Mouse (Mus musculus) heart, postnatal 25 days (tissue): ENCODE results near the gene Taf3. TPM values are rescaled to one million over a fixed set of nuclear protein-coding genes. Genes with fewer than 3 reads are reported as not detected.

ENCODE experiments used
- DNase-seq: peaks from one replicate; pipeline ENCODE4 v3.0.0; 2022; ENCODE audit warnings: low spot score
- intact Hi-C: fragments of 180-260 bp; cut with DNase I; formaldehyde crosslinking; loops from one replicate; pipeline ENCODE4 v1.15.1; 2025
- total RNA-seq, 2 experiments: library from RNA; stranded (reverse); gene quantifications; 2 replicates each; pipeline ENCODE4 v1.2.3; 2021

The Taf3 gene
- total RNA-seq, 2 experiments from 2014 or later: 7.9 to 9.4 TPM

- no peak for DNase-seq
Measured at GRCm38 (mm10) chr2:10021296-10021695, 27.1 kb downstream of the Taf3 start.

GRCm38 (mm10) chr2:10014951-10015635, 33.3 kb downstream of the Taf3 start:
- intact Hi-C loops: loop anchor here (5.0 kb wide), 3 partner anchors 73 to 1338 kb away; no protein-coding TSS in a partner anchor
- DNase-seq: no peak

More at GRCm38 (mm10) chr2:10021296-10021695, 27.1 kb downstream of the Taf3 start:
- intact Hi-C loops: no loop called here

DNA sequence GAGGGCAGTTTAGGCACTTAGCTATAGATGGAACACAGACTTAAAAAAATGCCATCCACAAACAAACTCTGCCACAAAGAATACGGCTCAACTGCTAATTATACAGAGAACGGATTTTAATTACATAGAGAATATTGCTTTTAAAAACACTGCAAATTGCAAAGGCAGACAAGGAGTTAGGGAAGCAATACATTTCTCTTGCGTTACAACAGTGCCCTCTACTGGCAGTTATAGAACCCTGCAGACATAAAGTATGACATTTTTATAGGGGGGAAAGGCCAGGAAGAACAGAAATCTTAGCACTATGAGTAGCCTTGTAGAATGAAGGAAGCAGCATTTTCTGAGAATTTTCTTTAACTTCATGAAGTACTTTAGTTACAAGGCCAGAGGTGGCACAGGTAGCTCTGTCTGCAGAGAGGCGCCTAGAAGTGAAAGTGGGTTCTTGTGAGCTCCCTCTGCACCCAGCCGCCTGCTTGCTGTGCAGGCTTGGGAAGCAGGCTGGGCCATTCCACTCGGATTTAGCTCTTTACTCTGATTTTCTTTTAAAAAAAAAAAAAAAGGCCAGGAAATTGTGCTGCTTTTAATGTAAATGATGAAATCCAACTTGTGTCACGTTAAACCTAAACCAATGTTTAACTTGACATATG, 38.0 kb downstream of the Taf3 start:
- DNase-seq: no peak
- intact Hi-C loops: loop anchor here (5.0 kb wide), 3 partner anchors 68 to 1333 kb away; no protein-coding TSS in a partner anchor

GRCm38 (mm10) chr2:10009671-10010254, 38.6 kb downstream of the Taf3 start:
- intact Hi-C loops: loop anchor here (5.0 kb wide), 5 partner anchors 47 to 1332 kb away; partner anchors contain the start of gene 9230102O04Rik
- no peak for DNase-seq

GRCm38 (mm10) chr2:10008593-10008992, 39.8 kb downstream of the Taf3 start:
- no peak for DNase-seq
- intact Hi-C loops: loop anchor here (5.0 kb wide), 2 partner anchors 46 to 121 kb away; partner anchors contain the start of gene 9230102O04Rik

DNA sequence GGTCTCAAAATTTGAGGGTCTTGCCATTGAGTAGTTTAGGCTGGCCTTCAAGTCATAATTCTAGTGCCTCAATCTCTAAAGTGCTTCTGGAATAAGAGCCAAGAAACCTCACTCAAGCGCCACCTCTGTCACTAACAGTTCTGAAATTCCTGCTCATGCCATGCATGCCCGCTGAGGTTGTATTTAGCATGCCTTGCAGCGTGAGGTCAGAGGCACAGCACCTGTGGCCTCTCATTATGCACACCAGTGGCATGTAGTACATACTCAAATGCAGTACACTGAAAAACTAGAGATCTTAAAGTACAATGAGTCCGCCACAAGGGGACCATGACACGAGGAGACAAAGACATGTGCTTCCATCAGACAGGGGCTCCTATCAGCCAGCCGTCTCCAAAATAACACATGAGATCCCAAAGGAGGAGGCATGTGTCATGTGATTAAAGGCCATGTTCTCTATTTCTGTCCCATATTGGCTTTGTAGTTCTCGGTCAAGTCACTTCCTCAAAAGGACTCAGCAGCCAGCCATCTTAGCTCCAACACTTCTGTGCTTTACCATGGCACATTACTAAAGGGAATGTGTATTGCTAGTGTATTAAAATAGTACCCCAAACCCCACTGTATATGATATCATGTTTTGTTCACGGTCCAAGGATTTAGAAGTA, 43.3 kb downstream of the Taf3 start:
- DNase-seq: no peak
- intact Hi-C loops: loop anchor here (5.0 kb wide), 2 partner anchors 43 to 118 kb away; partner anchors contain the start of gene 9230102O04Rik

- intact Hi-C loops: no loop called here
Measured at GRCm38 (mm10) chr2:10003358-10003757, 45.0 kb downstream of the Taf3 start.

GRCm38 (mm10) chr2:10001591-10001990, 46.8 kb downstream of the Taf3 start:
- intact Hi-C loops: no loop called here
- DNase-seq: no peak

More at GRCm38 (mm10) chr2:10003358-10003757, 45.0 kb downstream of the Taf3 start:
- no peak for DNase-seq

DNA sequence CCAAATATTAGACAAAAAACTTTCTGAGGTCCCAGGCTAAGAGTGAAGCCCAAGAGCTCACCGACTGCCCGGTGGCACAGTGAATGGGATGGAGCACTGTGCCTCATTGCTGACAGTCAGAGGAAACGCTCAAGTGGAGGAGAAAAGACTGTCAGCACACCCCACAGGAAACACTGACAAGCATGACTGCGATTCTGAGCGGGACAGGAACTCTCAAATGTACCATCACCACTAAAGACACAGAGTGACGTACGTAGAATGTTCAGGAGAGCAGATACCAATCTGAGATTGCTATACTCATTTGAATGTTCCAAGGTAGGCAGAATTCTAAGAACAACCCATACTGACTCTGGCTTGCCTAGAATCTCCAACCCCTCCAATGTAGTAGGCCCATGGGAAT, 50.9 kb downstream of the Taf3 start:
- intact Hi-C loops: no loop called here
- DNase-seq: no peak

DNA sequence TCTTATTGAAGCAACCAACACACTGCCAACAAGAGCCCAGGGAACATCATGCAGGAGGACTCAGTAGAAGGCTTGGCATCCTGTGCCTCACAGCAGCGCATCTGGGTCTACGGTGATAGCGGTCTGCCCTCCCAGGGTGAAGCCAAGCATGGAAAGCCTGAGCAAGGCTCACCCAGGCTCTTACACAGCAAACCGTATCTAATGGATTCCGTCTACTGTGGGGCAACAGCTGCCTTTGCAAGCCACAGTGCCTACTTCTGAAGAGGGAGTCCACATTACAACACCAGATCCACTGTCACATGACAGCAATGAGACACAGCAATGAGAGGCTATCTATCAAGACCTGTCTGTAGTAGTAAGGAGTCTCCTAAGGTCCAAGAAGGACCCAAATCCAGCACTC, 52.3 kb downstream of the Taf3 start:
- no peak for DNase-seq
- intact Hi-C loops: no loop called here

DNA sequence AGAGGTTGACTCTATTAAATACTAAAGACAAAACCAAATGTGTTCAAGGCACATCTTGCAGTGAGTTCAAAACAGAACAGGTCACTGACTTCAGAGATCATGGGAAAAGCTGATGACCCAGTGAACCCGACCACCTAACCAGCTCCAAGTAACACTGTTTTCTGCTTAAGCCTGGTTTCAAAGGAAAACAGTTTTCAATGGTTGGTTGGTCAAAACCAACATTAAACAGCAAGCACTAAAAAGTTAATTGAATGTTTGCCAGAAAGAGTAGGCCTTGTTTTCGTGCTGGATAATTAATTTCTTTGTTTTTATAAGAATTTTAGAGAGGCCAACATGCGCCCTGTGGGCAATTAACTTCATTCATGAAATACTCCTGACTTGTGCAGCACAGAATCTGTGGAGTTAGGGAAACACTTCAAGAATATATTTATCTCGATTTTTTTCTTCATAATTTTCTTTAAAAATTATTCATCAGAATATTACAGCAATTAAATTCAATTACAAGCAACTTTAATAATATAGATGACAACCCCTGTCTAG, 57.6 kb downstream of the Taf3 start:
- intact Hi-C loops: no loop called here
- DNase-seq: no peak

DNA sequence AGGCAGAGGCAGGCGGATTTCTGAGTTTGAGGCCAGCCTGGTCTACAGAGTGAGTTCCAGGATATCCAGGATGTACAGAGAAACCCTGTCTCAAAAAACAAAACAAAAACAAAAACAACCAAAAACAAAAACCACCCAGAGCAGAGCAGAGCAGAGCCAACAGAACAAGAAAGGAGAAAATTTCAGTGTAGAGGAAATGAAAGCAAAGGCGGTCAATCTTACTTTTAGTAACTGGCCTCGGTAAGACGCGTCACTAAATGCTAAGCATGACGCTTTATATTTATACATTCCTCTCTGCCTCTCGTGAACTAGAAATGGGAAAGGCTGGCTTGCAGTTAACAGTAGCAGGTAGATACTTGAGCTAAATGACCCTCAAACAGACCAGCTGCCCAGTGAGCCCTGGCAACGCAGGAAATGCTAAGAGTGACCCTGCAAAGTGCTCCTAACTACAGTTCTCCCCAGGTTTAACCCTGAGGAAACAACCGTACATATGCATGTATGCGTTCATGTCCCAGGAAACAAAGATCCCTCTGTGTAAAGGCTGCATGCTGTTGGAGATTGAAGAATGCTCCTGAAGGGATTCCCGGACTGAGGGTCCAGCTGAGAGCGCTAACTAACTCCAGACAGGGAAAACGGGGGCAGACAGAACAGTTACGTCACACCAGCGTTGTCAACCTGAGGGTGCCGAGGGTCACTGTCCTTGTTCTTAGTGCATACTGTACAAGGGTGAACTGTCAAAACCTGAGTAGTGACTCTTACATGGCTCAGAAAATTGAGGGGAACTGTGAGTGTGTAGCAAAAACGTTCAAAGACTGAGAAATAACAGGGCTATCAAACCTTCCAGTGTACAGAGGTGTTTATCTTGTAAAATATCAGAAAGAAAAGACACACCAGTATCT, 58.5 kb downstream of the Taf3 start:
- intact Hi-C loops: no loop called here
- no peak for DNase-seq

GRCm38 (mm10) chr2:9988290-9988689, 60.1 kb downstream of the Taf3 start:
- no peak for DNase-seq
- intact Hi-C loops: no loop called here

GRCm38 (mm10) chr2:9985979-9986447, 62.4 kb downstream of the Taf3 start:
- DNase-seq: no peak
- intact Hi-C loops: no loop called here

DNA sequence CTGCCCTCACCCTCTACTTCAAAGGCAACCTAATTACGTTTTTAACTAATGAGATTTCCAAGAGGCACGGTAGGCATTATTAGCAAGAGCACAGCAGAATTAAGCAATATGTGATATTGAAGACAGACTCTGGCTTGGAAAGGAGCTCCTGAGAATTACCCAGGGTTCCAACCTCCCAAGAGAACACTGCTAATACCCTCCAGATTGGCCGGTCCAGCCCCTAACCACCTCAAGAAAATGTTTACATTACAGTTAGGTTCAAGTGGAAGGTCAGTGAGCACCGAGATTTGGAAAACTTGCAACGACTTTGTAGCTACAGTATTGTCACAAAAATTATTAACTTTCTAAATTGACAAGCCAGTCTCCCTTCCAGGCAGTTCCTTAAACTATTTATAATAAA, 66.0 kb downstream of the Taf3 start:
- DNase-seq: no peak
- intact Hi-C loops: no loop called here

- intact Hi-C loops: no loop called here
- no peak for DNase-seq
Measured at GRCm38 (mm10) chr2:9971927-9972326, 76.5 kb downstream of the Taf3 start.

DNA sequence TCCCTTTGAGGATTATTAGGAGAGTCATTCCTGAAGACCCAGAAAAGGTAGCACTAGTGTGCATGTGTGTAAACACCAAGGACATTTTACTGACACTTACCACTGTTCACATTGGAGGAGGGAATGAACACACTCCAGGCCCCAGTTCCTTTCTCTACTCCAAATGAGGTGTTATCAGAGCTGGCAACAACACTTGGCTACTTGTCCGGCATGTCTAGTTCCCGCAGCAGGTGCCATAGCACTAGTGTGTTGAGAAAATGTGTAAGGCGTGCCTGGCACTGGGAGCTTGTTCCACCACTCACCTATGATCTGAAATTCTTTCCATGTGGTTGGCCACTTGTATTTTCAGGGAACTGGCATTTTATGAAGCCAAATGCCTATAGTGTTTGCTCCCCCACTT, 77.8 kb downstream of the Taf3 start:
- peak; percentile 3 for DNase-seq

DNA sequence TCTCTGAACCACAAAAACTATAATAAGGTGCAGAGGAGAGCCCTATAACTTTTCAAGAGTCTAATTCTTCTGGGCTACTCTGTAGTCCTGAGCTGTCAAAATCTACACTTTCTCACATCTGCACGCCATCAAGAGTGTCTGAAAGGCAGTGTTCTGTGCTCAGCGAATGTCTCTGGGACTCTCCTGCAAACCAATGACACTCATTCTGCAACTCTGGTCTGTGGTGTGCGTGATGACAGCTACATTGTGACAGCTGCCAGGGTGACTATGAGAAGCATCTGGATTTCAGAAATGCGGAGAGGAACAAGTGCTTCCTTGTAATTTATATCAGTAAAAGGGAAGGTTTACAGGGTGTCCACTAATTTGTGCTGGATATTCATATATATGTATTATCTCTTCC, 78.2 kb downstream of the Taf3 start:
- intact Hi-C loops: no loop called here
- no peak for DNase-seq

More for the DNA sequence above, 77.8 kb downstream of the Taf3 start:
- intact Hi-C loops: no loop called here

GRCm38 (mm10) chr2:9969734-9970133, 78.7 kb downstream of the Taf3 start:
- intact Hi-C loops: no loop called here
- no peak for DNase-seq
